Comparison of ENCODE assay signal across 13 mouse cellular contexts in the genomic region with DNA sequence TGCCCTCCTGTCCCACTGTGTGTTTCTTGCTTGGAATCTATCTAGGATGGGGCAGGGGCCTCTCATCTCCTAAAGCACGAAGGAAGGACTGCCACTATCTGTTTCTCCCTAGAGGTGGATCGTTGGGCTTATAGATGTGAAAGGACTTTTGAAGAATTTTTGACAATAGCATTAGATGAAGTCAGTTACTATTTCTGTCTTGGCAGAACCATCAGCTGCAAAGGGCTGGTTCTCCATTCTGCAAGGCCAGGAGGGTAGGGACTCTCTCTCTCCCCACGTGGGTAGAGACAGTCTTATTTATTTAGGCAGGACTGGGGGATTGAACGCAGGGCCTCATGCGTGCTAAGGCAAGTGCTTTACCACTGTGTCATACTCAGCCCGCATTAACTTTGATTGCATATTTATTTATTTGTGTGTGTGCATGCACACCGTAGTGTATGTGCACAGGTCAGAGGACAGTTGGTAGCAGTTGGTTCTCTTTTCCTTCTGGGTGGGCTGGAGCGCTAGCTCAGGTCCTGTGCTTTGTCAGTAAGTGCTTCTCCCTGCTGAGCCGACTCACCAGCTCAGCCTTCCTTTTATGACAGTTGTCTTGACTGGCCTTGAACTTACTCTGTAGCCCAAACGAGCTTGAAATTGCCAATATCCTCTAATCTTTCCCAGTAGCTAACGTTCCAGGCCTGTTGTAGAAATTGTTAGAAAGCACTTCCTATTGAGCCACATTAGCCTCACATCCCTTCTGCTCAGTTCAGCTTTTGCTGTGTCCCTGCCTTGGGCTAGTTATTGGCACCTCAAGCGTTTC. TPM values are rescaled to one million over a fixed set of nuclear protein-coding genes. Genes with fewer than 3 reads are reported as not detected.
A peak's percentile ranks its signal among the peaks of the same experiment; 100 is the strongest.
DNase-seq lines count a peak whose midpoint lies in the region; ATAC-seq and TF ChIP-seq lines count a peak whose summit lies in the region.
"Had no signal": no experiment of that assay in that cellular context is flagged by ENCODE, and none has a peak within 500 bp of the region (broad histone marks: within the 10 kb centered on the region; RNA-seq: fewer than 3 reads in every experiment).

No protein-coding gene starts in this region.

- no peak for ATAC-seq in heart, embryonic 13.5 days (ENCODE audit: extremely low read depth, insufficient number of reproducible peaks, low FRiP score, low TSS enrichment)
- ATAC-seq in stomach, postnatal 0 days (ENCODE audit: low FRiP score, low TSS enrichment): no peak
- ATAC-seq in forebrain, embryonic 12.5 days (ENCODE audit: low FRiP score): no peak

- H3K4me1 ChIP-seq in heart, embryonic 13.5 days: peaks cover 43% of the 10 kb centered on the region
- peaks cover 4% of the 10 kb centered on the region for H3K4me1 ChIP-seq in testis, adult 2 months (ENCODE audit: control insufficient read depth, insufficient read depth, low read length)
- 0 out of 2 replicates have a peak, but pooled peaks cover 4% of the 10 kb centered on the region for H3K4me1 ChIP-seq in embryonic fibroblast, embryonic 13.5 days (ENCODE audit: control insufficient read depth, insufficient read depth, low read length)
- peaks cover 4% of the 10 kb centered on the region; the same call in 1 of the 2 replicates for H3K4me1 ChIP-seq in stomach, postnatal 0 days (replicated peaks; ENCODE audit: control insufficient read depth, insufficient read depth)
- peaks cover 29% of the 10 kb centered on the region for H3K4me1 ChIP-seq in forebrain, embryonic 12.5 days

- no peak for TF ChIP-seq POLR2A in testis, adult 2 months (IDR thresholded peaks at IDR 0.05; ENCODE audit: control insufficient read depth, low read depth, low read length)
- no peak for TF ChIP-seq POLR2A in embryonic fibroblast, embryonic 13.5 days (IDR thresholded peaks at IDR 0.05; ENCODE audit: low read depth, low read length)

- peak overlapping the region; percentile 61; the same call in 1 of the 2 replicates for H3K4me3 ChIP-seq in heart, embryonic 13.5 days
- peak overlapping the region; percentile 94 for H3K4me3 ChIP-seq in testis, adult 2 months (ENCODE audit: control insufficient read depth, low read depth, low read length)
- H3K4me3 ChIP-seq in embryonic fibroblast, embryonic 13.5 days (ENCODE audit: insufficient read depth, low read length): no peak overlapping the region
- H3K4me3 ChIP-seq in stomach, postnatal 0 days (ENCODE audit: low read depth, low read length): no peak overlapping the region
- H3K4me3 ChIP-seq in forebrain, embryonic 12.5 days (replicated peaks): no peak overlapping the region

- TF ChIP-seq CTCF in testis, adult 2 months (IDR thresholded peaks at IDR 0.05; ENCODE audit: control insufficient read depth, insufficient read depth, insufficient replicate concordance, low read depth, low read length): no peak
- no peak for TF ChIP-seq CTCF in embryonic fibroblast, embryonic 13.5 days (IDR thresholded peaks at IDR 0.05; ENCODE audit: borderline replicate concordance, insufficient read depth, low read length)
- TF ChIP-seq CTCF in stomach, postnatal 0 days (IDR thresholded peaks at IDR 0.05; ENCODE audit: low read depth): no peak

- intact Hi-C loops in heart, postnatal 14 days (cut with DNase I): no loop called here

- 53% methylated on average over 12 of the region's 12 CpGs for WGBS in heart, embryonic 13.5 days
- WGBS in stomach, postnatal 0 days: 47% methylated on average over 12 of the region's 12 CpGs
- WGBS in forebrain, embryonic 12.5 days: 66% methylated on average over 12 of the region's 12 CpGs

- no peak for TF ChIP-seq EP300 in stomach, postnatal 0 days (optimal IDR thresholded peaks at IDR 0.05)

- H3K9ac ChIP-seq in heart, embryonic 13.5 days: peak overlapping the region; percentile 81
- H3K9ac ChIP-seq in stomach, postnatal 0 days (ENCODE audit: low read length): no peak overlapping the region
- H3K9ac ChIP-seq in forebrain, embryonic 12.5 days: no peak overlapping the region
- H3K9ac ChIP-seq: hindbrain, embryonic 14.5 days had no signal

- H3K4me2 ChIP-seq in heart, embryonic 13.5 days: peak overlapping the region; percentile 69
- H3K4me2 ChIP-seq in stomach, postnatal 0 days (replicated peaks; ENCODE audit: low read depth): peak overlapping the region; percentile 78; the same call in 1 of the 2 replicates
- no peak overlapping the region for H3K4me2 ChIP-seq in forebrain, embryonic 12.5 days

- H3K27ac ChIP-seq in heart, embryonic 13.5 days (replicated peaks): peak overlapping the region; percentile 73
- no peak overlapping the region for H3K27ac ChIP-seq in testis, adult 2 months (ENCODE audit: control insufficient read depth, insufficient read depth, low read depth, low read length)
- 0 out of 2 replicates have a peak overlapping the region, but pooled peaks have one; percentile 80 for H3K27ac ChIP-seq in embryonic fibroblast, embryonic 13.5 days (ENCODE audit: insufficient read depth, low read length)
- H3K27ac ChIP-seq in stomach, postnatal 0 days (replicated peaks): 0 out of 2 replicates have a peak overlapping the region, but pooled peaks have one; percentile 45
- no peak overlapping the region for H3K27ac ChIP-seq in forebrain, embryonic 12.5 days
- H3K27ac ChIP-seq: hindbrain, embryonic 14.5 days had no signal

- no peak for DNase-seq in heart, postnatal 14 days
- DNase-seq in testis, postnatal 14 days (ENCODE audit: low spot score): no peak
- no peak for DNase-seq in stomach, postnatal 0 days (ENCODE audit: low spot score)
- DNase-seq in thymus, postnatal 25 days: no peak
- DNase-seq: cerebellum, postnatal 36 days; right cerebral cortex, postnatal 14 days had no signal

- no peaks in the 10 kb centered on the region; the same call in 1 of the 2 replicates for H3K36me3 ChIP-seq in heart, embryonic 13.5 days
- no peaks in the 10 kb centered on the region for H3K36me3 ChIP-seq in testis, adult 2 months (ENCODE audit: control insufficient read depth, insufficient read depth, low read length)
- no peaks in the 10 kb centered on the region for H3K36me3 ChIP-seq in stomach, postnatal 0 days (ENCODE audit: control insufficient read depth, insufficient read depth, low read length)
- H3K36me3 ChIP-seq in forebrain, embryonic 12.5 days (replicated peaks): no peaks in the 10 kb centered on the region

- H3K9me3 ChIP-seq in heart, embryonic 13.5 days: no peaks in the 10 kb centered on the region
- H3K9me3 ChIP-seq in stomach, postnatal 0 days (ENCODE audit: control insufficient read depth, low read length): no peaks in the 10 kb centered on the region
- no peaks in the 10 kb centered on the region for H3K9me3 ChIP-seq in forebrain, embryonic 12.5 days

- H3K27me3 ChIP-seq in heart, embryonic 13.5 days (replicated peaks): no peaks in the 10 kb centered on the region
- H3K27me3 ChIP-seq in testis, adult 2 months (ENCODE audit: control insufficient read depth, insufficient read depth, low read length): no peaks in the 10 kb centered on the region
- no peaks in the 10 kb centered on the region for H3K27me3 ChIP-seq in stomach, postnatal 0 days (ENCODE audit: control insufficient read depth, insufficient read depth, low read length)
- H3K27me3 ChIP-seq in forebrain, embryonic 12.5 days: 0 out of 2 replicates have a peak, but pooled peaks cover 6% of the 10 kb centered on the region

RNA-seq across cellular contexts. Expression of a gene that starts 1.5 kb away (rescaled TPM):
- polyA plus RNA-seq in heart, embryonic 13.5 days (2015; fragmentation: Nextera tagmentation; extraction: Ambion mirVana): 0.35 and 0.51 TPM in 2 replicates
- under 1 TPM; 0.15 to 0.33 TPM for total RNA-seq in heart, postnatal 14 days (2021)
- 154 and 162 TPM in 2 replicates for polyA plus RNA-seq in testis, adult 2 months (2012; rRNA removed)
- polyA plus RNA-seq in embryonic fibroblast, embryonic 13.5 days (2011; ENCODE audit: insufficient read length, low read depth, missing spikeins): 0.35 TPM in 1 of 2 replicates, not detected in the other
- polyA plus RNA-seq in stomach, postnatal 0 days (2015; fragmentation: Nextera tagmentation; extraction: Ambion mirVana): 0.16 and 0.24 TPM in 2 replicates
- 0.23 and 0.33 TPM in 2 replicates for polyA plus RNA-seq in forebrain, embryonic 12.5 days (2016; fragmentation: Nextera tagmentation; extraction: Ambion mirVana)
- total RNA-seq: gastrocnemius, adult 18-20 months; monocyte, adult 5-6 weeks had no signal

RNA-seq across cellular contexts. Expression of a gene that starts 1.7 kb away (rescaled TPM):
- 25.0 and 28.5 TPM in 2 replicates for polyA plus RNA-seq in heart, embryonic 13.5 days (2015; fragmentation: Nextera tagmentation; extraction: Ambion mirVana)
- 10 to 100 TPM; 22.6 to 31.5 TPM for total RNA-seq in heart, postnatal 14 days (2021)
- polyA plus RNA-seq in testis, adult 2 months (2012; rRNA removed): 999 and 1,059 TPM in 2 replicates
- 6.8 and 11.8 TPM in 2 replicates for polyA plus RNA-seq in embryonic fibroblast, embryonic 13.5 days (2011; ENCODE audit: insufficient read length, low read depth, missing spikeins)
- polyA plus RNA-seq in stomach, postnatal 0 days (2015; fragmentation: Nextera tagmentation; extraction: Ambion mirVana): 12.9 and 16.3 TPM in 2 replicates
- 7.8 and 8.4 TPM in 2 replicates for polyA plus RNA-seq in forebrain, embryonic 12.5 days (2016; fragmentation: Nextera tagmentation; extraction: Ambion mirVana)

Comparison
In these comparisons a context has a peak if more than half of its experiments do, and no peak if none do; other contexts are left out.
1. H3K27ac ChIP-seq: peak in heart, embryonic 13.5 days (single experiment), embryonic fibroblast, embryonic 13.5 days (single experiment) and stomach, postnatal 0 days (single experiment); none in testis, adult 2 months (single experiment) and forebrain, embryonic 12.5 days (single experiment).
2. H3K4me3 ChIP-seq: peak in heart, embryonic 13.5 days (single experiment) and testis, adult 2 months (single experiment); none in embryonic fibroblast, embryonic 13.5 days (single experiment), stomach, postnatal 0 days (single experiment) and forebrain, embryonic 12.5 days (single experiment).
3. RNA of a gene that starts 1.5 kb away (polyA plus RNA-seq): 154 to 162 TPM in testis, adult 2 months; 0.35 to 0.51 TPM in heart, embryonic 13.5 days, 0.23 to 0.33 TPM in forebrain, embryonic 12.5 days, 0.16 to 0.24 TPM in stomach, postnatal 0 days and 0.35 TPM in embryonic fibroblast, embryonic 13.5 days; every median in the first group is over 100 times any median in the second.
4. RNA of a gene that starts 1.7 kb away (polyA plus RNA-seq): 999 to 1,059 TPM in testis, adult 2 months; 25.0 to 28.5 TPM in heart, embryonic 13.5 days, 12.9 to 16.3 TPM in stomach, postnatal 0 days, 7.8 to 8.4 TPM in forebrain, embryonic 12.5 days and 6.8 to 11.8 TPM in embryonic fibroblast, embryonic 13.5 days; every median in the first group is over 10 times any median in the second.